Mouse (Mus musculus): ENCODE measurements around the gene Rbm8a2. TPM values are rescaled to one million over a fixed set of nuclear protein-coding genes. Genes with fewer than 3 reads are reported as not detected.
"Not testable (repeated sequence)": the region's sequence is repeated elsewhere in the genome, so short reads cannot be mapped to it uniquely, and the experiment has no call there.

The Rbm8a2 gene
- 0.35 and 1.5 TPM in 2 replicates for polyA plus RNA-seq (2015; fragmentation: Nextera tagmentation; extraction: Ambion mirVana)

GRCm38 (mm10) chr1:175979014-175979413, at the start of gene Rbm8a2:
Gene Rbm8a2, minus strand, starts transcription at chr1:175979114.
- H3K4me3 ChIP-seq (ENCODE audit: low read length); H3K9me3 ChIP-seq (ENCODE audit: low read length); H3K27me3 ChIP-seq (ENCODE audit: insufficient read depth, low read length); H3K27ac ChIP-seq (ENCODE audit: low read length); H3K9ac ChIP-seq (replicated peaks; ENCODE audit: low read length); H3K36me3 ChIP-seq (ENCODE audit: insufficient read depth, low read length); H3K4me1 ChIP-seq (ENCODE audit: insufficient read depth, low read length); H3K4me2 ChIP-seq (replicated peaks; ENCODE audit: low read depth, low read length); ATAC-seq (ENCODE audit: low FRiP score, low TSS enrichment): not testable (repeated sequence)
- WGBS: 95% methylated on average over 7 of the region's 7 CpGs

GRCm38 (mm10) chr1:176028397-176028796, 49.5 kb upstream of the Rbm8a2 start:
- H3K27ac ChIP-seq (ENCODE audit: low read length): no peak overlapping the region
- no peak for ATAC-seq (ENCODE audit: low FRiP score, low TSS enrichment)
- WGBS: 70% methylated on average over 3 of the region's 3 CpGs

DNA sequence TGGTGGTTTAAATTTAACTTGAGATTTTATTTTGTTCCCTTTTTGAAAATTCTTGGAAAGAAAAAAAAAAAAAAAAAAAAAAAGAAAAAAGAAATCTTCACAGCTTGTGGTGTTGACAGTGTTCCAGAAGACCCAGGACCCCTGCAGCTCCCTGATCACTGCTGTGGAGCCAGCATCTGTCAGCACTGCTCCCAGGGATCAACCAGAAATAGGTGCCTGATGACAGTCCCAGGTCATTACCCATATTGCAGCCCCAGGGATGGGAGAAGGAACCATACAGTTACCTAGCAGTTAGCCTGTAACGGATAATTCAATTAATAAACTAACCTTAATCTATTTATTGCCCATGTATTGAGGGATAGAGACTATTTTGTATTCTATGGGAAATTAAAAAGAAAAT, 45.6 kb upstream of the Rbm8a2 start:
- H3K4me2 ChIP-seq (replicated peaks; ENCODE audit: low read depth, low read length): no peak overlapping the region
- no peak overlapping the region for H3K4me3 ChIP-seq (ENCODE audit: low read length)
- WGBS: 71% methylated on average over 1 of the region's 1 CpGs
- H3K9ac ChIP-seq (replicated peaks; ENCODE audit: low read length): no peak overlapping the region
- H3K4me1 ChIP-seq (ENCODE audit: insufficient read depth, low read length): no peaks in the 10 kb centered on the region
- H3K27ac ChIP-seq (ENCODE audit: low read length): no peak overlapping the region
- H3K9me3 ChIP-seq (ENCODE audit: low read length): no peaks in the 10 kb centered on the region
- ATAC-seq (ENCODE audit: low FRiP score, low TSS enrichment): no peak
- H3K27me3 ChIP-seq (ENCODE audit: insufficient read depth, low read length): no peaks in the 10 kb centered on the region
- H3K36me3 ChIP-seq (ENCODE audit: insufficient read depth, low read length): no peaks in the 10 kb centered on the region

More at GRCm38 (mm10) chr1:176028397-176028796, 49.5 kb upstream of the Rbm8a2 start:
- Histone ChIP-seq H3K4me1 (ENCODE audit: insufficient read depth, low read length) (0 out of 2 replicates have a peak, but pooled peaks cover 2% of the 10 kb centered on the region), H3K36me3 (ENCODE audit: insufficient read depth, low read length) (no peaks in the 10 kb centered on the region), H3K4me3 (ENCODE audit: low read length) (no peak overlapping the region), H3K9me3 (ENCODE audit: low read length) (no peaks in the 10 kb centered on the region), H3K27me3 (ENCODE audit: insufficient read depth, low read length) (no peaks in the 10 kb centered on the region), H3K9ac (replicated peaks; ENCODE audit: low read length) (no peak overlapping the region), H3K4me2 (replicated peaks; ENCODE audit: low read depth, low read length) (no peak overlapping the region)

- Histone ChIP-seq H3K36me3 (ENCODE audit: insufficient read depth, low read length) (no peaks in the 10 kb centered on the region), H3K9ac (replicated peaks; ENCODE audit: low read length) (no peak overlapping the region), H3K4me3 (ENCODE audit: low read length) (no peak overlapping the region), H3K27me3 (ENCODE audit: insufficient read depth, low read length) (no peaks in the 10 kb centered on the region), H3K4me1 (ENCODE audit: insufficient read depth, low read length) (no peaks in the 10 kb centered on the region), H3K9me3 (ENCODE audit: low read length) (no peaks in the 10 kb centered on the region), H3K27ac (ENCODE audit: low read length) (no peak overlapping the region), H3K4me2 (replicated peaks; ENCODE audit: low read depth, low read length) (no peak overlapping the region)
- no peak for ATAC-seq (ENCODE audit: low FRiP score, low TSS enrichment)
- WGBS: 92% methylated on average over 3 of the region's 3 CpGs
These were observed 39.6 kb upstream of the Rbm8a2 start for GRCm38 (mm10) chr1:176018523-176018922.

DNA sequence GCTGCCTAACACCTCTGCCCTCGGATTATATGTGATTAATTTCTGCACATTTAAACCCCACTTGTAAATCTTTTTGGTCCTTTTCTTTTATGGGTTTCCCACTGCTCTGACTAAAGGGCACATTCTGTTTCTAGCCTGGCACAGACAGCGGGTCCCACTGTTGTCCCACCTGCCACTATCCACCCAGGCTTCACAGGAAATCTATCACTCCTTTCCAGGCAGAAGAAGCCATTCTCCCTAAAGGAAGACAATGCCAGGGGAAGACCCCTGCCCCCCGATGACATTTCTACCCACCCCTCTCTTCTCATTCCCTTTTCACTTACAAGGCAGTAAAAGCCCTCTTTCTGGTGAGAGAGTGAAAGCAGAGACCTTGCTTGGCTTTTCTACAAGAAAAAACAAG, 37.2 kb upstream of the Rbm8a2 start:
- H3K9ac ChIP-seq (replicated peaks; ENCODE audit: low read length): no peak overlapping the region
- H3K4me2 ChIP-seq (replicated peaks; ENCODE audit: low read depth, low read length): no peak overlapping the region
- no peaks in the 10 kb centered on the region for H3K4me1 ChIP-seq (ENCODE audit: insufficient read depth, low read length)
- 30% methylated on average over 3 of the region's 3 CpGs for WGBS
- no peak overlapping the region for H3K27ac ChIP-seq (ENCODE audit: low read length)
- no peaks in the 10 kb centered on the region for H3K36me3 ChIP-seq (ENCODE audit: insufficient read depth, low read length)
- no peaks in the 10 kb centered on the region for H3K9me3 ChIP-seq (ENCODE audit: low read length)
- no peak overlapping the region for H3K4me3 ChIP-seq (ENCODE audit: low read length)
- ATAC-seq (ENCODE audit: low FRiP score, low TSS enrichment): no peak
- no peaks in the 10 kb centered on the region for H3K27me3 ChIP-seq (ENCODE audit: insufficient read depth, low read length)

GRCm38 (mm10) chr1:176013497-176014268, 34.8 kb upstream of the Rbm8a2 start:
- H3K4me1 ChIP-seq (ENCODE audit: insufficient read depth, low read length): no peaks in the 10 kb centered on the region
- 0 out of 2 replicates have a peak, but pooled peaks cover under 1% of the 10 kb centered on the region for H3K9me3 ChIP-seq (ENCODE audit: low read length)
- no peaks in the 10 kb centered on the region for H3K27me3 ChIP-seq (ENCODE audit: insufficient read depth, low read length)
- H3K9ac ChIP-seq (replicated peaks; ENCODE audit: low read length): no peak overlapping the region
- no peaks in the 10 kb centered on the region for H3K36me3 ChIP-seq (ENCODE audit: insufficient read depth, low read length)
- no peak overlapping the region for H3K4me2 ChIP-seq (replicated peaks; ENCODE audit: low read depth, low read length)
- WGBS: 61% methylated on average over 3 of the region's 3 CpGs
- no peak for ATAC-seq (ENCODE audit: low FRiP score, low TSS enrichment)
- no peak overlapping the region for H3K4me3 ChIP-seq (ENCODE audit: low read length)
- H3K27ac ChIP-seq (ENCODE audit: low read length): no peak overlapping the region

DNA sequence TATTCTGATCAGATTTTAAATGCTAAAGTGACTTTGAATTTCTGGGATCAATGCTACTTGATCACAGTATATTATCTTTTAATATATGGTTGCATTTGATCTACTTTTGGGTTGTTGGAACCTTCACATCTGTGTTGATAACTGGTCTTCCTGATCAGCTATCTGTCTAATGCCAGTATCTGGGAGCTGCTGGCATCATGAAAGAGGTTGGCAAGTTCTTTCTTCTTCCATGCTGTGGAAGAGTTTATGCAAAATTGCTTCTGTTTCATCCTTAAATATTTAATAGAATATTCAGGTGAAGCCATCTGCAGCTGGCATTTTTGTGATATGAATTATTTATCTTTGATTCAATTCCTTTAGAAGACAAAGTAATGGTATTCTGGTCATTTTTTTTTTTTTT, 32.6 kb upstream of the Rbm8a2 start:
- no peak overlapping the region for H3K4me2 ChIP-seq (replicated peaks; ENCODE audit: low read depth, low read length)
- H3K27ac ChIP-seq (ENCODE audit: low read length): no peak overlapping the region
- no peaks in the 10 kb centered on the region for H3K36me3 ChIP-seq (ENCODE audit: insufficient read depth, low read length)
- no peak for ATAC-seq (ENCODE audit: low FRiP score, low TSS enrichment)
- H3K9me3 ChIP-seq (ENCODE audit: low read length): 0 out of 2 replicates have a peak, but pooled peaks cover 3% of the 10 kb centered on the region
- no peaks in the 10 kb centered on the region for H3K4me1 ChIP-seq (ENCODE audit: insufficient read depth, low read length)
- H3K27me3 ChIP-seq (ENCODE audit: insufficient read depth, low read length): no peaks in the 10 kb centered on the region
- H3K9ac ChIP-seq (replicated peaks; ENCODE audit: low read length): no peak overlapping the region
- no peak overlapping the region for H3K4me3 ChIP-seq (ENCODE audit: low read length)

DNA sequence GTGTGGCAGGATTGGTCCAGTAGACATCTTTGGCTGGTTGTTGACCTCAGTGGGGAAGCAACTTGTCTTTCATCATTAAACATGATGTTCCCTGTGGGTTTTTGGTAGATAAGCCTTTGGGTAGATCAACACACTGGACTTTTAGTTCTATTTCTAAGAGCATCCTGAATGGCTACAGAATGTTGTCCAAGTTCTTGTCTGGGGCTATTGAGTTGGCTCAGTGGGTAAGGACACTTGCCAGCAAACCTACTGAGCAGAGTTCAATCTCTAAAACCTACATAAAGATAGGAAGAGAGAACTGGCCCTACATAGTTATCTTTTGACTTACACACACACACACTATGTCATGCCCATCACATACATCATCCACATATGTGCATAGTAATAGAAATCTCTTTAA, 32.2 kb upstream of the Rbm8a2 start:
- H3K9ac ChIP-seq (replicated peaks; ENCODE audit: low read length): no peak overlapping the region
- no peak overlapping the region for H3K4me2 ChIP-seq (replicated peaks; ENCODE audit: low read depth, low read length)
- H3K36me3 ChIP-seq (ENCODE audit: insufficient read depth, low read length): no peaks in the 10 kb centered on the region
- H3K27ac ChIP-seq (ENCODE audit: low read length): no peak overlapping the region
- no peak for ATAC-seq (ENCODE audit: low FRiP score, low TSS enrichment)
- no peaks in the 10 kb centered on the region for H3K27me3 ChIP-seq (ENCODE audit: insufficient read depth, low read length)
- H3K4me1 ChIP-seq (ENCODE audit: insufficient read depth, low read length): no peaks in the 10 kb centered on the region
- H3K9me3 ChIP-seq (ENCODE audit: low read length): 0 out of 2 replicates have a peak, but pooled peaks cover 3% of the 10 kb centered on the region
- H3K4me3 ChIP-seq (ENCODE audit: low read length): no peak overlapping the region

DNA sequence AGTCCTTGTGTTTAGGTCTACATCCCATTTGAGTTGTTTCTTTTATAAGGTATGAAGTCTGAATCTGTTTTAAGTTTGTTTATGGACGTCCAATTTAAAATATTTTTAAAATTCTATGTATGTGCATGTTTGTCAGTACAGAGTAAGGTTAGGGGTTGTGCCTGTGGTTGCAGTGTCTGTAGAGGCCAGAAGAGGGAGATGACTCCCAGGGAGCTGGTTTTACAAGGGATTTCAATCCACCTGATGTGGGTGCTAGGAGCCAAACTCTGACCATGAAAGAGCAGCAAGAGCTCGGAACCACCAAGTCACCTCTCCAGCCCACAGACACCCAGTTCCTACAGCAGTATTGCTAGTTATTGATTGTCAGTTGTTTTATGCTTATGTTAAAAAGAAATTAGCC, 29.5 kb upstream of the Rbm8a2 start:
- no peaks in the 10 kb centered on the region for H3K36me3 ChIP-seq (ENCODE audit: insufficient read depth, low read length)
- H3K4me3 ChIP-seq (ENCODE audit: low read length): no peak overlapping the region
- no peaks in the 10 kb centered on the region for H3K4me1 ChIP-seq (ENCODE audit: insufficient read depth, low read length)
- no peak overlapping the region for H3K27ac ChIP-seq (ENCODE audit: low read length)
- no peaks in the 10 kb centered on the region for H3K27me3 ChIP-seq (ENCODE audit: insufficient read depth, low read length)
- no peak for ATAC-seq (ENCODE audit: low FRiP score, low TSS enrichment)
- 0 out of 2 replicates have a peak, but pooled peaks cover 3% of the 10 kb centered on the region for H3K9me3 ChIP-seq (ENCODE audit: low read length)
- no peak overlapping the region for H3K4me2 ChIP-seq (replicated peaks; ENCODE audit: low read depth, low read length)
- H3K9ac ChIP-seq (replicated peaks; ENCODE audit: low read length): no peak overlapping the region
- 76% methylated on average over 2 of the region's 2 CpGs for WGBS

- ATAC-seq (ENCODE audit: low FRiP score, low TSS enrichment): no peak
- H3K36me3 ChIP-seq (ENCODE audit: insufficient read depth, low read length): no peaks in the 10 kb centered on the region
- H3K4me2 ChIP-seq (replicated peaks; ENCODE audit: low read depth, low read length): no peak overlapping the region
- H3K4me3 ChIP-seq (ENCODE audit: low read length): no peak overlapping the region
- no peak overlapping the region for H3K9ac ChIP-seq (replicated peaks; ENCODE audit: low read length)
- no peaks in the 10 kb centered on the region for H3K27me3 ChIP-seq (ENCODE audit: insufficient read depth, low read length)
- H3K27ac ChIP-seq (ENCODE audit: low read length): no peak overlapping the region
- 65% methylated on average over 5 of the region's 5 CpGs for WGBS
- H3K4me1 ChIP-seq (ENCODE audit: insufficient read depth, low read length): no peaks in the 10 kb centered on the region
- no peaks in the 10 kb centered on the region for H3K9me3 ChIP-seq (ENCODE audit: low read length)
These were observed 21.7 kb upstream of the Rbm8a2 start for GRCm38 (mm10) chr1:176000599-176000998.
